Mouse (Mus musculus) liver, embryonic 12.5 days (tissue): ENCODE measurements at regions not wholly inside any gene's neighbourhood (a gene's known extent, or its start where the extent isn't known, plus 50 kb on each side); places are given as distances from the start of the nearest gene placed in this dataset.

Source experiments
- ATAC-seq: fragments of 200-750 bp; cut with Nextera tagmentation; 2 replicates; pipeline ENCODE4 v1.8.0; 2017; ENCODE audit warnings: moderate number of reproducible peaks, mild to moderate bottlenecking, moderate library complexity
- H3K27ac ChIP-seq: fragments of 300-500 bp; sonication (generic); 2 replicates; pipeline ENCODE4 v1.5.1; 2016; ENCODE audit warnings: mild to moderate bottlenecking
- H3K27me3 ChIP-seq: fragments of 300-500 bp; sonication (generic); replicated peaks from 2 replicates; pipeline ENCODE4 v1.6.1; 2016; ENCODE audit warnings: mild to moderate bottlenecking, moderate library complexity
- H3K36me3 ChIP-seq: fragments of 300-500 bp; sonication (generic); 2 replicates; pipeline ENCODE4 v1.6.1; 2016; ENCODE audit warnings: mild to moderate bottlenecking, moderate library complexity
- H3K4me1 ChIP-seq: fragments of 300-500 bp; sonication (generic); 2 replicates; pipeline ENCODE4 v1.6.1; 2016
- H3K4me2 ChIP-seq: fragments of 300-500 bp; sonication (generic); 2 replicates; pipeline ENCODE4 v1.6.1; 2016; ENCODE audit warnings: mild to moderate bottlenecking, moderate library complexity
- H3K4me3 ChIP-seq: fragments of 300-500 bp; sonication (generic); 2 replicates; pipeline ENCODE4 v1.5.1; 2016; ENCODE audit warnings: mild to moderate bottlenecking, moderate library complexity
- H3K9ac ChIP-seq: fragments of 300-500 bp; sonication (generic); 2 replicates; pipeline ENCODE4 v1.6.1; 2016; ENCODE audit warnings: mild to moderate bottlenecking, moderate library complexity
- H3K9me3 ChIP-seq: fragments of 300-500 bp; sonication (generic); replicated peaks from 2 replicates; pipeline ENCODE4 v1.6.1; 2016; ENCODE audit warnings: mild to moderate bottlenecking, moderate library complexity
- whole genome bisulfite sequencing: fragments of 180-500 bp; shearing (Covaris S2); methylation state at CpG from one replicate; pipeline ENCODE4 v1.1.7; 2016; ENCODE audit not compliant: insufficient replicate concordance; 5-methylcytosine and 5-hydroxymethylcytosine counted together

DNA sequence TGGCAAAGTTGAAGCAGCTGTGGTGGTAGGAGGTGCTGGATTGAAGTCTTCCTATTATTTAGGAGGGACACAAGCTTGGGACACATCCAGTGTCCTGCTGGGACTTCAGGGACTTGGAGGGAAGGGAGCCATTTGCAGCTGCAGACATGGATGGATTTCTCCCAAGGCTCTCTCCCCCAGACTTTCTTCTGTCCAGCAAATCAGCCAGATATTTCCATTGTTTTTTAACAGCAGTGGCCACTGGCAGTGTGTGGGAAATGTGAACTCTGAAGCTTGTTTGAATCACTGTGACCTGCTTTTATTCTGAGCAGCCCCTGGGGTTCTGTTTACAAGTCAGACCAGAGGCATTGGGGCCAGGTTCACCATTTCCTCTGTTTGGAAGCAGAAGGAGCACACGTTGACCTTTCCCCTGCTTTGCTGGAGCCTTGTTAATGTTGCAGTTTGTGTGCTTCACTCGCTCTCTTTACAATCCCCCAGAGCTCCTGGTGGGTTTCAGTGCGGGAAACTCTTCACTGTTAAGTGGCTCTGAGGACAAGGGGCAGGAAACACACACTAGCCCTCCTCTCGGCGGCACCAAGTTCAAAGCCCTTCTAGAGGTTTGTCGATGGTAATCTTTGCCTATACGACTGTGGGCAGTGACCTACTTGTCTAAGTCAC, 627.8 kb downstream of the Dhx35 start:
- no peak overlapping the region for H3K9ac ChIP-seq
- H3K9me3 ChIP-seq: no peaks in the 10 kb centered on the region
- H3K36me3 ChIP-seq: no peaks in the 10 kb centered on the region
- no peak for ATAC-seq
- H3K4me1 ChIP-seq: no peaks in the 10 kb centered on the region
- H3K4me3 ChIP-seq: no peak overlapping the region
- WGBS: 29% methylated on average over 7 of the region's 7 CpGs
- no peaks in the 10 kb centered on the region for H3K27me3 ChIP-seq
- H3K27ac ChIP-seq: no peak overlapping the region
- no peak overlapping the region for H3K4me2 ChIP-seq

DNA sequence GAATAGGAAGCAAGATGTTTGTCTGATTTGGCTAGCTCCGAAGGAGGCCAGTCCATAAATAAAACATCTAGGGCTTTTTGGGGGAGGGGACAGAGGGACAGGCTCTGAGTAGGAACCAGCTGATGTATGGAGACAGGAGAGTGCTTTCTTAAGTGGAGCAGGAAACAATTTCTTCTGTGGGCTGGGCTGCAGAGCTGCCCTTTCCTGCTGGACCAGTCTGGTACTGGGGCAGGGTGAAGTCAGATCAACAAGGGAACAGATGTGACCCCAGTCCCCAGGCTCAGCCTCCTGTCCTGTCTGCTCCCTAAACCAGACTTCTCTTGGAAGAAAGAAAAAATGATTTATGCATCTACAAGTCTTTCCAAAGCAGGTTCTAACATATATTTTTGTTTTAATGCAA, 633.6 kb downstream of the Dhx35 start:
- no peak for ATAC-seq
- Histone ChIP-seq H3K4me1 (no peaks in the 10 kb centered on the region), H3K9ac (no peak overlapping the region), H3K36me3 (no peaks in the 10 kb centered on the region), H3K4me3 (no peak overlapping the region), H3K27ac (no peak overlapping the region), H3K9me3 (no peaks in the 10 kb centered on the region), H3K4me2 (no peak overlapping the region), H3K27me3 (no peaks in the 10 kb centered on the region)
- WGBS: 31% methylated on average over 1 of the region's 1 CpGs

DNA sequence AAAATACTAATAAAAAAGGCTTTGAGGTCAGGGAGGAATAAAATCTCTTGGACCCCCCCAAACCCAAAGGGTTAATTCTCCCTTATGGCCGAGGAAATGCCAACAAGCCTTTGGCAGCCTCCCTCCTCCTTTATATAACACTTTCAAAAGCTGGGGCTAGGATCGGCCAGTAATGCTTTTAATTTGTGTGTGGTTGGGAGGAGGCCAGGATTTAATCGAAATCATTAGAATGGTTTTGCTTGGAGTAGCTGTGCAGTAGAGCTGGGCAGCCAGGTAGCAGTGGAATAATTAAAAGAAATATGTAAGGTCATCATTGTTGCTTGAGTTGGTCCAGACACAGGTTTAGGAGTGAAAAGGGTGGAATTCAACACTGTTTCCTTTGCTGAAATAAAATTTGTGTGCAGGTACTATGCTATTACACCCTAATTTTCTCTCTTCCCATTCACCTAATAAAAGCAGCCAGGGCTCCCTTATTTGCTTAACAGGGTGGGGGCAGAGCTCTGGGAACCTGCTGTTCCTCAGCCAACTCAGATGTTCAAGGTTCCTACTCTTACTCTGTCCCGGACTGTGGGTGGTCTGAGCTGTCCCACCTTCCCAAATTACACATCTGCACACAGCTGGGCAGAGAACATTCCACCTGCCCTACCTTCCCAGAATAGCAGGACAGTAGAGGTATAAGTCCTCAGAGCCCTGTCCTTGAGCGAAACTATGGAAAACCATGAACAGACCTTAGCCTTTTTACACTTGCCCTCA, 636.1 kb downstream of the Dhx35 start:
- Histone ChIP-seq H3K9me3 (peaks cover 6% of the 10 kb centered on the region), H3K4me3 (no peak overlapping the region), H3K9ac (no peak overlapping the region), H3K4me2 (no peak overlapping the region), H3K36me3 (no peaks in the 10 kb centered on the region), H3K4me1 (no peaks in the 10 kb centered on the region), H3K27me3 (no peaks in the 10 kb centered on the region), H3K27ac (no peak overlapping the region)
- 57% methylated on average over 5 of the region's 5 CpGs for WGBS
- no peak for ATAC-seq

DNA sequence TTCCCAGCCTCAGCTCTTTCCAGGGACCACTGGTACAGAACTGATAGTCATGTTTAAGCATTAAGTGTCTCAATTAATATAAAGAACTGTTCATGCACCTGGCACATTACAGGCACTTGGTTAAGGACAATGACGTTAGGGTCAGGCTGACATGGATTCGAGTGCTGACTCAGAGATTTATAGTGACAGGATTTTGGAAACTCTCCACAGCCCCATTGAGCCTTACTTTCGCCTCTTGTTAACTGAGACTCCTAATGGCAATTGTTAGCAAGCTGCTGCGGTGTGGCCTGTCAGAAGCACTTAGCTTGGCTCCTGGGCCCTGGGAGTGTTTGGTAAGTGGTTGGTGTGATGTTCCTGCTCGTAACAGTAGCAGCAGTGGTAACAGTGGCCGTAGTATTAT, 644.4 kb downstream of the Dhx35 start:
- no peak for ATAC-seq
- Histone ChIP-seq H3K9ac (no peak overlapping the region), H3K27ac (no peak overlapping the region), H3K4me2 (no peak overlapping the region), H3K9me3 (peaks cover 3% of the 10 kb centered on the region), H3K36me3 (no peaks in the 10 kb centered on the region), H3K4me3 (no peak overlapping the region), H3K27me3 (no peaks in the 10 kb centered on the region), H3K4me1 (no peaks in the 10 kb centered on the region)
- 72% methylated on average over 6 of the region's 6 CpGs for WGBS

DNA sequence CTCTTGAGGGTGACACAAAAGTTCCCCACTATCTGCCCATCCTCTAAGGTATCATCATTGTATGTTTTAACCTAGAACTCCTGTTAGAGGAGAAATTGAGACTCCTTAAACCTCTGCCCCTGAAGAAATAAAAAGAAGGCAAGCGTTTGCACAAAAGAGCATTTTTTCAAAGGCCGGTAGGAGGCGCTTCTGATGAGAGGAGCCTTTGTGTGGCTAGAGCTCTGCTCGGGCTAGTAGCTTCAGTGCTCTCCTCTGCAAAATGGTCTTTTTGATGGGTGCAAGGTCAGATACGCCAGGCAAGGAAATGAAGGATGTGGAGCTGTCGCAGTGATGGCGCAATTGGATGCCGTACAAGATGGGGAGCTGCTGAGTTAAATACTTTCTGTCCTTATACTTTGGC, 649.0 kb downstream of the Dhx35 start:
- Histone ChIP-seq H3K9ac (no peak overlapping the region), H3K27me3 (no peaks in the 10 kb centered on the region), H3K27ac (no peak overlapping the region), H3K36me3 (no peaks in the 10 kb centered on the region), H3K4me3 (no peak overlapping the region), H3K9me3 (no peaks in the 10 kb centered on the region), H3K4me2 (no peak overlapping the region), H3K4me1 (no peaks in the 10 kb centered on the region)
- 31% methylated on average over 8 of the region's 8 CpGs for WGBS
- ATAC-seq: no peak

DNA sequence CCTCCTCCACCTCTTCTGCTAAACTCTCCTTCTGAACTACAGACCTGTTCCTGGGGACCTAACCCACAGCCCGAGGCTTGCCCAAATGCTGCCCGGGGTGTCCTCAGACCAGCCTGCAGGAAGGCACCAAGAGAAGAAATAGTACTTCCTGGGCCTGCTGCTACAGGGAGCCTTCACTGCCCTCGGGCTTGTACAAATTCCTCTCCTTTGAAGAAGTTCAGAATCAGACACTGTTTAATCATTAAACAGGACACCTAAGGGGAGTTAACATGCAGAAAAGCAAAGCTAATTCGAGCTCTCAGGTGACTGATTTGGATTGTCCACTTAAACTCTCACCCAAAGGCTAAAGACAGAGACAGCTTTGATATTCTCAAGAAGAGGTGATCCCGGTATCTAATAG, 651.8 kb downstream of the Dhx35 start:
- Histone ChIP-seq H3K4me2 (no peak overlapping the region), H3K4me1 (no peaks in the 10 kb centered on the region), H3K9me3 (no peaks in the 10 kb centered on the region), H3K36me3 (no peaks in the 10 kb centered on the region), H3K4me3 (no peak overlapping the region), H3K27ac (no peak overlapping the region), H3K27me3 (no peaks in the 10 kb centered on the region), H3K9ac (no peak overlapping the region)
- no peak for ATAC-seq
- WGBS: 56% methylated on average over 5 of the region's 5 CpGs

DNA sequence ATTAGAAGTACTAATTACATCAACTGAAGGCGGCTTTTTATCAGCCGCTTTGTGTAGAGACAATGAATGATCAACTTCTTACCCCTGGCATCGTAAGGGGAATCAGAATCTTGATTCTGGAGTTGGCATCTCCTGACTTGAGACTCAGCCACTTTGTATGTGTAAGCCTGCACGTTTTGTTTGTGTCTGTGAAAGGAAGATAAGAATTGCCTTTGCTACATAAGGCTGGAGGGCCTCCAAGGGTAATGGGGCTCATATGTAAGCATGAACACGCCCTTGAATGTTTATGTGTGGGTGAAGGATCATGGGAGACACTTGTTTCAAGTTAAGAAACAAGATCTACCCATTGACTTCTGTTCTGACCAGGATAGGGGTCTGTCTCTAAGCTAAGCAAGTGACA, 652.3 kb downstream of the Dhx35 start:
- H3K4me1 ChIP-seq: no peaks in the 10 kb centered on the region
- H3K4me2 ChIP-seq: no peak overlapping the region
- H3K27ac ChIP-seq: no peak overlapping the region
- no peak overlapping the region for H3K9ac ChIP-seq
- no peaks in the 10 kb centered on the region for H3K27me3 ChIP-seq
- WGBS: 62% methylated on average over 5 of the region's 5 CpGs
- no peaks in the 10 kb centered on the region for H3K36me3 ChIP-seq
- no peak for ATAC-seq
- H3K4me3 ChIP-seq: no peak overlapping the region
- H3K9me3 ChIP-seq: no peaks in the 10 kb centered on the region

DNA sequence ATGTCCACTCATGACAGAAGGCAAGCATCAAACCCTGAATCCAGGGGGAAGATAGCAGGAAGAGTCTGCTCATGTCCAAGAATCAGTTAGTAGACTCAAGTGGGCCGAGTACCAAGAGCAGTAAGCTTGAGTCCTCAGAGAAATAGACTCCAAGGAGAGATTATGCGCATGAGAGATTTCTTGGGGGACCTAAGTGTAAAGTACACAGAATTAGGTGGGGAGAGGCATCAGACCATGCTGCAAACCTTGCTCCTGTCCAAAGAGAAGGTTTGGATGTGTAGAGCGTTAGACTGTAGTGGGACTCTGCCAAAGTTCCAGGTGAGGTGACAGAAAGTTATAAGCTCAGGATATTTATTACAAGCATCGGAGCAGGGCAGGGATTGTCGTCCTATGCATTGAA, 654.4 kb downstream of the Dhx35 start:
- Histone ChIP-seq H3K4me3 (no peak overlapping the region), H3K27ac (no peak overlapping the region), H3K4me1 (no peaks in the 10 kb centered on the region), H3K9me3 (no peaks in the 10 kb centered on the region; the same call in 1 of the 2 replicates), H3K4me2 (no peak overlapping the region), H3K27me3 (no peaks in the 10 kb centered on the region), H3K9ac (no peak overlapping the region), H3K36me3 (no peaks in the 10 kb centered on the region)
- no peak for ATAC-seq
- WGBS: 79% methylated on average over 5 of the region's 5 CpGs

DNA sequence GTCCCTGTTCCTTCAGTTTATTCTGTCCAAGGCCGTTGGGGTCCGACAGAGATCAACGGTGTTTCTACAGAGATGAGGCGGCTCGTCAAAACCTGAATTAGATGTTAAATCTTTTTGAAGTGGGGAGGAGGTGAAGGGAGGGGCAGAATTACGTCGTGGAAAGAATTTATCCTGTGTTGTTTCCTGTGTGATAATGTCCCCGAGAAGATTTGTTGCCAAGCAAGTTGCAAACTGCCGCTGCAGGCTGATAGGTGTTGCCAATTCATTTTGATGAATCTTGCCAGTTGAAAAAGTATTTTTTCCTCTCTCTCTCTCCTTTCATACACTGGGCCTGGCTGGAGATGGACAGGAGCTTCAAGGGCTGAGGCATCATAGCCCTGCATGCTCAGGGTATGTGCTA, 656.8 kb downstream of the Dhx35 start:
- Histone ChIP-seq H3K4me3 (no peak overlapping the region), H3K27me3 (no peaks in the 10 kb centered on the region), H3K36me3 (no peaks in the 10 kb centered on the region), H3K4me2 (no peak overlapping the region), H3K9me3 (no peaks in the 10 kb centered on the region; the same call in 1 of the 2 replicates), H3K4me1 (no peaks in the 10 kb centered on the region), H3K9ac (no peak overlapping the region), H3K27ac (no peak overlapping the region)
- WGBS: 46% methylated on average over 9 of the region's 9 CpGs
- no peak for ATAC-seq

DNA sequence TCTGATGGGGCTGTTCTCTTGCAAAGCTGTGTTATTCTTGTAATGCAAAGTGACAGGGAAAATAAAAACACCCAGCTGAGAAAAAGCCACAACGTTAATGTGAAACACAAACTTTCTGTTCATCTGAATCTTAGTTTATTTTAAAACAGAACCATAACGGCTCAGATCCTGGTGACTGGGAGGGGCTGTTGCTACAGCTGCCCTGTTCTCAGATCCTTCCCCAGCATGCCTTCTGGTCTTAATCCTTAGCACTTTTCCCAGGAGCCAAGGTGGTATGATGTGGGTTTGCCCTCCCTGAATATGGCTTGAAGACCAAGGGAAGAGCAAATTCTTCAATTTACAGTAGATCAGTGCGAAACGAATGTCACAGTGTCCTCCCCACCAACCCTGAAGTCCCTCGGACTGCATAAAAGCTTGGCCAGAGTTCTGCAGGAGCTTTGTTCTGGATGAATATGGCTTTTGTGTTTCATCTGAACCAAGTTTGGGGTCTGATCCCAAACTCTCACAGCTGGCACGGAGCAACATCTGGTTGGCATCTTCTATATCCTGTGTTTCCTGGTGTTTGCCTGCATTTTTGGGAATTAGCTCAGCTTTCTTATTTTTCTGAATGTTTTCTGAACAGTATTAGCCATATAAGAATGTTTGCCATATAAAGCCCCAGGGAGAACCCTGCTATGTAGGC, 686.9 kb downstream of the Dhx35 start:
- H3K36me3 ChIP-seq: no peaks in the 10 kb centered on the region
- H3K4me3 ChIP-seq: no peak overlapping the region
- no peaks in the 10 kb centered on the region for H3K27me3 ChIP-seq
- H3K27ac ChIP-seq: no peak overlapping the region
- H3K4me2 ChIP-seq: no peak overlapping the region
- H3K9me3 ChIP-seq: no peaks in the 10 kb centered on the region
- no peak overlapping the region for H3K9ac ChIP-seq
- no peaks in the 10 kb centered on the region for H3K4me1 ChIP-seq
- ATAC-seq: no peak
- 78% methylated on average over 6 of the region's 6 CpGs for WGBS

DNA sequence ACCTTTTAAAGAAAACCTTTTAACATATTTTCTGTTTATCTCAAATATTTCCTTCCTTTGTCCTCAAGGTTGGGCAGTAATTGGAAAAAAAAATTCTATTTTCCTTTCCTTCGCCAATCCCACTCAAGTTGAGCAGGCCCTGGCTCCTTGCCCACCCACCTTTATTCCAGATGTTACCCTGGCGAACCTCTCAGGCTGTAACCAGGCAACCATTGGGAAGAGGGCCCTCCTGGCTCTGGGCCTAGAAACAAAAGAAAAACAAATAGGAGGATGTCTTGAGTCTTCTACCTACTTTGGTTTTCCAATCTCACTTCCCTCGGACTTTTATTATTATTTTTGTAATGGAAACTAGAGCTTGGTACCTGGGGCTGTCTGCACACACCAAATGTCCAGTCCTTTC, 696.5 kb downstream of the Dhx35 start:
- Histone ChIP-seq H3K27ac (no peak overlapping the region), H3K36me3 (no peaks in the 10 kb centered on the region), H3K4me2 (no peak overlapping the region), H3K4me3 (no peak overlapping the region), H3K4me1 (no peaks in the 10 kb centered on the region), H3K9ac (no peak overlapping the region), H3K9me3 (no peaks in the 10 kb centered on the region), H3K27me3 (no peaks in the 10 kb centered on the region)
- WGBS: 57% methylated on average over 3 of the region's 3 CpGs
- ATAC-seq: no peak

DNA sequence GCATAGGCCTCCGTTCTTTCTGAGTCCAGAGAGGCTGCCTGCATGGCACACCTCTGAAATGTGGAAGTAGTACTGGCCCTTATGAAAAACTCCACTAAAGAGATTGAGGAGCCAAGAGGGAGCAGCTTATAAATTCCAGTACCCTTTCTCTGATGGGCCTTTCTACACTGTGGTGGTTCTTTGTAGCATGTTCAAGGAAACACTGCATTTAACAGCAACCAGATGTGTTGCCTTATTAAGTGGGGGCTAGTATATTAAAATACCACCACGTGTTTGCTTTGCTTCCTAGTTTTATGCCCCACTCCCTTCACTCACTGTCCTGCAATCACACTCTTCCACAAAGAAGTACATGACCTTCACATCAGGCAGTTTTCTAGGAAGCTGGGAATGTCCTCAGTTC, 704.1 kb downstream of the Dhx35 start:
- 0 out of 2 replicates have a peak, but pooled peaks cover 8% of the 10 kb centered on the region for H3K9me3 ChIP-seq
- ATAC-seq: no peak
- no peaks in the 10 kb centered on the region for H3K27me3 ChIP-seq
- WGBS: 51% methylated on average over 2 of the region's 2 CpGs
- H3K36me3 ChIP-seq: no peaks in the 10 kb centered on the region
- H3K9ac ChIP-seq: no peak overlapping the region
- no peaks in the 10 kb centered on the region for H3K4me1 ChIP-seq
- no peak overlapping the region for H3K4me2 ChIP-seq
- no peak overlapping the region for H3K4me3 ChIP-seq
- no peak overlapping the region for H3K27ac ChIP-seq
